Mouse (Mus musculus) hindbrain, embryonic 16.5 days (tissue): ENCODE data around the gene Tm4sf5. TPM values are rescaled to one million over a fixed set of nuclear protein-coding genes. Genes with fewer than 3 reads are reported as not detected.

ENCODE experiments used
- ATAC-seq: fragments of 200-750 bp; cut with Nextera tagmentation; 2 replicates; pipeline ENCODE4 v1.8.0; 2017; ENCODE audit warnings: moderate TSS enrichment, moderate library complexity
- H3K27ac ChIP-seq: fragments of 300-500 bp; sonication (generic); 2 replicates; pipeline ENCODE4 v1.5.1; 2014; ENCODE audit warnings: low read depth, mild to moderate bottlenecking, control low read depth, low read length, moderate library complexity
- H3K27me3 ChIP-seq: fragments of 300-500 bp; sonication (generic); replicated peaks from 2 replicates; pipeline ENCODE4 v1.6.1; 2014; ENCODE audit warnings: low read length; ENCODE audit not compliant: control insufficient read depth, insufficient read depth
- H3K36me3 ChIP-seq: fragments of 300-500 bp; sonication (generic); 2 replicates; pipeline ENCODE4 v1.6.1; 2014; ENCODE audit warnings: mild to moderate bottlenecking, low read length, moderate library complexity, mixed read lengths; ENCODE audit not compliant: control insufficient read depth, insufficient read depth
- H3K4me1 ChIP-seq: fragments of 300-500 bp; sonication (generic); 2 replicates; pipeline ENCODE4 v1.6.1; 2014; ENCODE audit warnings: low read depth, low read length; ENCODE audit not compliant: control insufficient read depth, insufficient read depth
- H3K4me2 ChIP-seq: fragments of 300-500 bp; sonication (generic); 2 replicates; pipeline ENCODE4 v1.6.1; 2014; ENCODE audit warnings: mild to moderate bottlenecking, low read length, control low read depth, moderate library complexity
- H3K4me3 ChIP-seq: fragments of 300-500 bp; sonication (generic); 2 replicates; pipeline ENCODE4 v1.5.1; 2014; ENCODE audit warnings: mild to moderate bottlenecking, low read length, control low read depth, moderate library complexity
- H3K9ac ChIP-seq: fragments of 300-500 bp; sonication (generic); 2 replicates; pipeline ENCODE4 v1.6.1; 2014; ENCODE audit warnings: low read depth, mild to moderate bottlenecking, control low read depth, low read length, moderate library complexity
- H3K9me3 ChIP-seq: fragments of 300-500 bp; sonication (generic); 2 replicates; pipeline ENCODE4 v1.6.1; 2014; ENCODE audit warnings: mild to moderate bottlenecking, low read length, moderate library complexity; ENCODE audit not compliant: control insufficient read depth
- WGBS: fragments of 180-500 bp; shearing (Covaris S2); extraction: QIAGEN DNeasy Blood & Tissue Kit; methylation state at CpG from one replicate; pipeline ENCODE4 v1.1.7; 2014; 5-methylcytosine and 5-hydroxymethylcytosine counted together
- polyA plus RNA-seq: library from polyadenylated mRNA; unstranded; fragments of >200 nt; fragmentation: Nextera tagmentation; extraction: Ambion mirVana; gene quantifications from 2 replicates; pipeline ENCODE4 v1.2.1, GENCODE M21; 2015

Gene Tm4sf5
- polyA plus RNA-seq, 1 experiment from 2014 or later = 5.5 TPM

- H3K27me3 ChIP-seq = no peaks in the 10 kb centered on the region
- WGBS = 77% methylated on average over 3 of the region's 3 CpGs
- no peak overlapping the region for H3K4me2 ChIP-seq
- no peaks in the 10 kb centered on the region for H3K36me3 ChIP-seq
- no peak for ATAC-seq
- no peaks in the 10 kb centered on the region for H3K9me3 ChIP-seq
- H3K27ac ChIP-seq = no peak overlapping the region
- no peak overlapping the region for H3K9ac ChIP-seq
- no peak overlapping the region for H3K4me3 ChIP-seq
- no peaks in the 10 kb centered on the region for H3K4me1 ChIP-seq
Measured at GRCm38 (mm10) chr11:70502018-70502417, 3.0 kb upstream of the Tm4sf5 start.

- no peaks in the 10 kb centered on the region for H3K36me3 ChIP-seq
- H3K27ac ChIP-seq = no peak overlapping the region
- H3K4me3 ChIP-seq = no peak overlapping the region
- ATAC-seq = no peak
- H3K27me3 ChIP-seq = peaks cover 4% of the 10 kb centered on the region; the same call in 1 of the 2 replicates
- WGBS = 22% methylated on average over 4 of the region's 4 CpGs
- no peak overlapping the region for H3K9ac ChIP-seq
- H3K4me2 ChIP-seq = no peak overlapping the region
- peaks cover 3% of the 10 kb centered on the region for H3K4me1 ChIP-seq
- H3K9me3 ChIP-seq = no peaks in the 10 kb centered on the region
Measured at GRCm38 (mm10) chr11:70506385-70506784, 1.3 kb downstream of the Tm4sf5 start.

- Histone ChIP-seq H3K9me3 (no peaks in the 10 kb centered on the region), H3K4me3 (no peak overlapping the region), H3K9ac (no peak overlapping the region), H3K4me1 (peaks cover 3% of the 10 kb centered on the region), H3K36me3 (no peaks in the 10 kb centered on the region), H3K27me3 (peaks cover 4% of the 10 kb centered on the region; the same call in 1 of the 2 replicates), H3K4me2 (no peak overlapping the region), H3K27ac (no peak overlapping the region)
- ATAC-seq = no peak
- WGBS = 78% methylated on average over 7 of the region's 7 CpGs
Measured at GRCm38 (mm10) chr11:70506962-70507515, 2.0 kb downstream of the Tm4sf5 start.

GRCm38 (mm10) chr11:70509753-70510564 is 4.9 kb downstream of the Tm4sf5 start:
- WGBS = 10% methylated on average over 19 of the region's 19 CpGs
- peak overlapping the region; percentile 36 for H3K9ac ChIP-seq
- H3K27ac ChIP-seq = no peak overlapping the region
- peak; percentile 79 for ATAC-seq
- peak overlapping the region; percentile 46 for H3K4me2 ChIP-seq
- H3K4me3 ChIP-seq = 0 out of 2 replicates have a peak overlapping the region, but pooled peaks have one; percentile 15
- H3K9me3 ChIP-seq = no peaks in the 10 kb centered on the region
- peaks cover 4% of the 10 kb centered on the region; the same call in 1 of the 2 replicates for H3K27me3 ChIP-seq
- peaks cover 3% of the 10 kb centered on the region for H3K4me1 ChIP-seq
- no peaks in the 10 kb centered on the region for H3K36me3 ChIP-seq

GRCm38 (mm10) chr11:70511242-70511641 is 6.2 kb downstream of the Tm4sf5 start:
- Histone ChIP-seq H3K4me2 (no peak overlapping the region), H3K9me3 (no peaks in the 10 kb centered on the region), H3K27me3 (peaks cover 4% of the 10 kb centered on the region; the same call in 1 of the 2 replicates), H3K27ac (no peak overlapping the region), H3K4me3 (no peak overlapping the region), H3K9ac (no peak overlapping the region), H3K36me3 (no peaks in the 10 kb centered on the region), H3K4me1 (peaks cover 3% of the 10 kb centered on the region)
- WGBS = 83% methylated on average over 2 of the region's 2 CpGs
- ATAC-seq = no peak

GRCm38 (mm10) chr11:70511825-70512224 is 6.8 kb downstream of the Tm4sf5 start:
- Histone ChIP-seq H3K4me3 (no peak overlapping the region), H3K9me3 (no peaks in the 10 kb centered on the region), H3K27me3 (peaks cover 4% of the 10 kb centered on the region; the same call in 1 of the 2 replicates), H3K9ac (no peak overlapping the region), H3K4me1 (peaks cover 3% of the 10 kb centered on the region), H3K27ac (no peak overlapping the region), H3K4me2 (no peak overlapping the region), H3K36me3 (no peaks in the 10 kb centered on the region)
- ATAC-seq = no peak
- 91% methylated on average over 7 of the region's 7 CpGs for WGBS

GRCm38 (mm10) chr11:70512709-70513342 is 7.8 kb downstream of the Tm4sf5 start:
- H3K27ac ChIP-seq = no peak overlapping the region
- no peak overlapping the region for H3K9ac ChIP-seq
- 82% methylated on average over 7 of the region's 7 CpGs for WGBS
- peaks cover 4% of the 10 kb centered on the region; the same call in 1 of the 2 replicates for H3K27me3 ChIP-seq
- no peak for ATAC-seq
- H3K4me1 ChIP-seq = peaks cover 3% of the 10 kb centered on the region
- no peaks in the 10 kb centered on the region for H3K9me3 ChIP-seq
- H3K36me3 ChIP-seq = no peaks in the 10 kb centered on the region
- H3K4me2 ChIP-seq = no peak overlapping the region
- H3K4me3 ChIP-seq = no peak overlapping the region

GRCm38 (mm10) chr11:70513520-70513919 is 8.5 kb downstream of the Tm4sf5 start:
- Histone ChIP-seq H3K4me3 (no peak overlapping the region), H3K4me2 (no peak overlapping the region), H3K9me3 (no peaks in the 10 kb centered on the region), H3K9ac (no peak overlapping the region), H3K27ac (no peak overlapping the region), H3K27me3 (peaks cover 2% of the 10 kb centered on the region; the same call in 1 of the 2 replicates), H3K36me3 (no peaks in the 10 kb centered on the region), H3K4me1 (peaks cover 3% of the 10 kb centered on the region)
- no peak for ATAC-seq
- 46% methylated on average over 11 of the region's 11 CpGs for WGBS

- ATAC-seq = no peak
- H3K4me3 ChIP-seq = no peak within 1 kb of the TSS
- H3K4me1 ChIP-seq = peaks cover 3% of the 10 kb centered on the region
- no peak within 1 kb of the TSS for H3K27ac ChIP-seq
- no peaks in the 10 kb centered on the region for H3K36me3 ChIP-seq
- H3K9me3 ChIP-seq = no peaks in the 10 kb centered on the region
- H3K27me3 ChIP-seq = peaks cover 4% of the 10 kb centered on the region; the same call in 1 of the 2 replicates
- no peak within 1 kb of the TSS for H3K9ac ChIP-seq
- 87% methylated on average over 7 of the region's 7 CpGs for WGBS
- no peak within 1 kb of the TSS for H3K4me2 ChIP-seq
Measured at GRCm38 (mm10) chr11:70514288-70514687, 9.2 kb downstream of the Tm4sf5 start, which contains the start of gene Vmo1. TSS of gene Vmo1 (minus strand) at chr11:70514616.
